Mouse (Mus musculus) Patski (cell line): ENCODE measurements around the gene Gramd1a. TPM values are rescaled to one million over a fixed set of nuclear protein-coding genes. Genes with fewer than 3 reads are reported as not detected.
A peak's percentile ranks its signal among the peaks of the same experiment; 100 is the strongest.

Experiments used
- ATAC-seq: fragments of 100-300 bp; one replicate; pipeline ENCODE4 v1.8.0; 2021
- CTCF ChIA-PET: fragments of 350-600 bp; sonication (Branson Sonifier 250); formaldehyde crosslinking; loops from one replicate; lab custom pipeline; 2022; ENCODE audit warnings: inconsistent platforms; lab: Charles Lee
- POLR2A ChIA-PET: fragments of 350-600 bp; sonication (Branson Sonifier 250); formaldehyde crosslinking; loops from one replicate; lab custom pipeline; 2022; ENCODE audit warnings: antibody characterized with exemption, inconsistent platforms; lab: Charles Lee
- DNase-seq: peaks from one replicate; pipeline ENCODE4 v3.0.0-alpha.2; 2011; ENCODE audit warnings: low read depth, low spot score
- H3K27me3 ChIP-seq: fragments of 371-371 bp; one replicate; pipeline ENCODE4 v1.5.1; 2021
- CTCF ChIP-seq: fragments of 100-300 bp; IDR thresholded peaks from one replicate; pipeline ENCODE4 v1.5.1; 2021
- in situ Hi-C: fragments of 300-500 bp; cut with MboI; formaldehyde crosslinking; loops from 3 replicates; pipeline ENCODE4 v1.11.1; 2018; ENCODE audit warnings: low pct_unique_long_range_greater_than_20kb, mixed read lengths
- polyA plus RNA-seq: library from polyadenylated mRNA; unstranded; gene quantifications from one replicate; pipeline ENCODE4 v1.2.3, GENCODE M21; 2021

Gene Gramd1a
- polyA plus RNA-seq, 1 experiment from 2014 or later, result 48.2 TPM

GRCm38 (mm10) chr7:31112036-31112435 is 43.7 kb downstream of the Gramd1a start:
- ATAC-seq, result no peak
- no peaks in the 10 kb centered on the region for H3K27me3 ChIP-seq
- in situ Hi-C loops, result no loop called here
- ChIA-PET CTCF (no interaction called here), POLR2A (no interaction called here)
- no peak for DNase-seq
- TF ChIP-seq CTCF, result no peak

- no peak for DNase-seq
- H3K27me3 ChIP-seq, result no peaks in the 10 kb centered on the region
- TF ChIP-seq CTCF, result no peak
- no peak for ATAC-seq
- POLR2A ChIA-PET, result no interaction called here
- CTCF ChIA-PET, result no interaction called here
- in situ Hi-C loops, result no loop called here
Observed at GRCm38 (mm10) chr7:31110861-31111385, 44.8 kb downstream of the Gramd1a start.

- CTCF ChIA-PET, result no interaction called here
- no peak for DNase-seq
- H3K27me3 ChIP-seq, result no peaks in the 10 kb centered on the region
- in situ Hi-C loops, result no loop called here
- ATAC-seq, result no peak
- POLR2A ChIA-PET, result no interaction called here
- TF ChIP-seq CTCF, result no peak
Observed at GRCm38 (mm10) chr7:31109796-31110195, 45.9 kb downstream of the Gramd1a start.

GRCm38 (mm10) chr7:31109091-31109490 is 46.6 kb downstream of the Gramd1a start:
- ChIA-PET POLR2A (no interaction called here), CTCF (no interaction called here)
- DNase-seq, result no peak
- TF ChIP-seq CTCF, result no peak
- in situ Hi-C loops, result no loop called here
- H3K27me3 ChIP-seq, result no peaks in the 10 kb centered on the region
- no peak for ATAC-seq

- CTCF ChIA-PET, result interaction anchor here (1.4 kb wide), 1 partner anchor 11 kb away, joined by 3 read pairs; no protein-coding TSS in a partner anchor
- no peak for DNase-seq
- TF ChIP-seq CTCF, result no peak
- in situ Hi-C loops, result no loop called here
- ATAC-seq, result no peak
- peaks cover 6% of the 10 kb centered on the region for H3K27me3 ChIP-seq
- POLR2A ChIA-PET, result interaction anchor here (0.6 kb wide), 1 partner anchor 21 kb away, joined by 3 read pairs; no protein-coding TSS in a partner anchor
Observed at GRCm38 (mm10) chr7:31107781-31108180, 47.9 kb downstream of the Gramd1a start.

- ChIA-PET POLR2A (no interaction called here), CTCF (interaction anchor here (1.3 to 2.5 kb wide), 4 partner anchors 12 to 71 kb away, joined by 3 to 8 read pairs (median 4); no protein-coding TSS in a partner anchor)
- H3K27me3 ChIP-seq, result peaks cover 6% of the 10 kb centered on the region
- in situ Hi-C loops, result no loop called here
- DNase-seq (no peak), ATAC-seq (no peak)
- no peak for TF ChIP-seq CTCF
Observed at GRCm38 (mm10) chr7:31106166-31106565, 49.5 kb downstream of the Gramd1a start.

GRCm38 (mm10) chr7:31105061-31105768 is 50.5 kb downstream of the Gramd1a start:
- peaks cover 6% of the 10 kb centered on the region for H3K27me3 ChIP-seq
- POLR2A ChIA-PET, result interaction anchor here (1.1 kb wide), 1 partner anchor 11 kb away, joined by 3 read pairs; no protein-coding TSS in a partner anchor
- in situ Hi-C loops, result no loop called here
- DNase-seq (no peak), ATAC-seq (peak; percentile 52)
- CTCF ChIA-PET, result interaction anchor here (0.9 to 2.5 kb wide), 6 partner anchors 11 to 72 kb away, joined by 3 to 8 read pairs (median 4); no protein-coding TSS in a partner anchor
- no peak for TF ChIP-seq CTCF

GRCm38 (mm10) chr7:31100786-31101185 is 54.9 kb downstream of the Gramd1a start:
- in situ Hi-C loops, result no loop called here
- no peak for TF ChIP-seq CTCF
- ChIA-PET POLR2A (no interaction called here), CTCF (interaction anchor here (1.0 kb wide), 1 partner anchor 64 kb away, joined by 4 read pairs; no protein-coding TSS in a partner anchor)
- no peak for ATAC-seq
- DNase-seq, result no peak
- H3K27me3 ChIP-seq, result peaks cover 6% of the 10 kb centered on the region

GRCm38 (mm10) chr7:31099612-31099982 is 56.1 kb downstream of the Gramd1a start:
- TF ChIP-seq CTCF, result no peak
- ChIA-PET POLR2A (no interaction called here), CTCF (no interaction called here)
- in situ Hi-C loops, result loop anchor here (10.0 kb wide), 1 partner anchor 215 kb away; the partner anchor contains the start of gene Cd22
- no peak for DNase-seq
- peaks cover 6% of the 10 kb centered on the region for H3K27me3 ChIP-seq
- ATAC-seq, result no peak

- peaks cover 8% of the 10 kb centered on the region for H3K27me3 ChIP-seq
- in situ Hi-C loops, result loop anchor here (10.0 kb wide), 1 partner anchor 214 kb away; the partner anchor contains the start of gene Cd22
- DNase-seq, result no peak
- TF ChIP-seq CTCF, result peak; percentile 24
- ChIA-PET POLR2A (no interaction called here), CTCF (interaction anchor here (1.1 to 1.8 kb wide), 4 partner anchors 9 to 41 kb away, joined by 3 to 7 read pairs (median 6); partner anchors contain the start of gene Fxyd1)
- peak; percentile 33 for ATAC-seq
Observed at GRCm38 (mm10) chr7:31098697-31099611, 56.7 kb downstream of the Gramd1a start.
